Mouse (Mus musculus): ENCODE measurements around the gene Ccnf. TPM values are rescaled to one million over a fixed set of nuclear protein-coding genes. Genes with fewer than 3 reads are reported as not detected.

Ccnf gene
- total RNA-seq, 1 experiment from 2014 or later, result 29.1 TPM

DNA sequence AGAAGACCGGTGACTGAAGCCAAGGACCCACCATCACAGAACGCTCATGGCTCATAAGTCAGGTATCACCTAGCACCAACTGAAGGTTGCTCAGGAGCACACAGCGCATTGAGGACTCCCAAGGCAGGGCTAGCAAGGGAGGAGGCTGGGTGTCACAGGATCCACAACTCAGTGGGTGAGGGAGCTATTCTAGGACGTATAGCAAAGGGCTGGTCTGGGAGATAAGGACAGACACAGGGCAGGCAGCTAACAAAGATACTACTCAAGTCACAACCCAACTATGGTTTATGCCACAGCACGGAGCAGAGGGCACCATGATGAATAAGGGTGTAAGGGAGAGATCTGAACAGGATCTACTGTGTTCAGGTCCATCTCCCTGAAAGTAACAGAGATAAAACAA lies 25.4 kb downstream of the Ccnf start:
- peak; percentile 69 for ATAC-seq (replicated peaks; ENCODE audit: low read depth, poor library complexity, severe bottlenecking)

DNA sequence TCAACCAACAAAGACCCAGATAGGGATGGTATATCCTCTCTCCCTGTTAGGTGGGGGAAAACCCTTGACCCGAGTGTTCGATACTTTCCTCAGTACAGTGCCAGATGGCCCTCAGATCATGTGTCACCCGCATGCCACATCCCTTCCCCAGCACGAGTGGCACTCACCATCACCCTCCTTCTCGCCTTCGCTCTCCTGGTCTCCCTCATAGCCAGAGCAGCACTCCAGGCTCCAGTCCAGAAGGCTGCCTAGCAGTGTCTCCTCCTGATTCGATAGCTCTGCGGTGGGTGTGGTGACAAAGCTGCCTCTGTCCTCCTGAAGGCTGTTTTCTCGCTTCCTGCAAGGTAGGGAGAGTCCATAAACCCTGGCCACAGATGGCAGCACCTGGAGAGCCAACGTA lies 26.5 kb downstream of the Ccnf start:
- no peak for ATAC-seq (replicated peaks; ENCODE audit: low read depth, poor library complexity, severe bottlenecking)

DNA sequence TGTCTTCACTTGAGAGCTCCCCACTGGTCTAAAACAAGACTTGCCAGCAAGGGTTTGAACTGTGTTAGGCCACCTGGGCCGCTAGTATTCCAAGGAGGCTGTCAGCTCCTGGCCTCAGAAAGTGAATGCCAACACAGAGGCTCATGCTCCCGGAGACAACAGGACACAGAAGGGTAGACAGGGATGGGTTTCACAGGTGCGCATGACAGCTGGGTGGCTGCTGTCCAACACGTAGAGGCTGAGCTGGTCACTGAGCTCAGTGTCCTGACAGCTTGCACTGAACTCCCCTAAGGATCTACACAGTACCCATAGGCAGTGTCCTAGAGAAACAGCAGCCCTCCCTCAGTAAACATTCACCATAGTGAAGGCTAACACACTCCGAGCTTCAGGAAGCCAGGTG lies 27.8 kb downstream of the Ccnf start:
- ATAC-seq (replicated peaks; ENCODE audit: low read depth, poor library complexity, severe bottlenecking), result no peak

DNA sequence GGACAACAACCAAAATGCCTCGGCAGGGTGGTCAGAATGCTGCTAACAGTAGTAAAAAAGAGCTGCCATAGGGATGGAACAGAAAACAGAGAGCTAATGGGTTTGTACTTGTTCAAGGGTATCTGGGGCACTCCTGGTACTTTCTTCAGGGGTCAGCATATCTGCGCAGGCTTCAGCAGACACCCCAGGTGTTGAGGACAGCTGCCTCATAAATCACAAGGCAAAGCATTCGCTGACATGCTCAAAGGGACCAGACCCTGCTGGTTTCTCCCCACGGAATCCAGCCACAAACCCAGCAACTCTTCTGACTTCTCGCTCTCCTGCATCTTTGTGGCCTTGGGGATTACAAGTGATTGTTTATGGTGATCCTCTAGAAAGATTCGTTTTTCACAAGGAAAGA lies 28.6 kb downstream of the Ccnf start:
- no peak for ATAC-seq (replicated peaks; ENCODE audit: low read depth, poor library complexity, severe bottlenecking)

DNA sequence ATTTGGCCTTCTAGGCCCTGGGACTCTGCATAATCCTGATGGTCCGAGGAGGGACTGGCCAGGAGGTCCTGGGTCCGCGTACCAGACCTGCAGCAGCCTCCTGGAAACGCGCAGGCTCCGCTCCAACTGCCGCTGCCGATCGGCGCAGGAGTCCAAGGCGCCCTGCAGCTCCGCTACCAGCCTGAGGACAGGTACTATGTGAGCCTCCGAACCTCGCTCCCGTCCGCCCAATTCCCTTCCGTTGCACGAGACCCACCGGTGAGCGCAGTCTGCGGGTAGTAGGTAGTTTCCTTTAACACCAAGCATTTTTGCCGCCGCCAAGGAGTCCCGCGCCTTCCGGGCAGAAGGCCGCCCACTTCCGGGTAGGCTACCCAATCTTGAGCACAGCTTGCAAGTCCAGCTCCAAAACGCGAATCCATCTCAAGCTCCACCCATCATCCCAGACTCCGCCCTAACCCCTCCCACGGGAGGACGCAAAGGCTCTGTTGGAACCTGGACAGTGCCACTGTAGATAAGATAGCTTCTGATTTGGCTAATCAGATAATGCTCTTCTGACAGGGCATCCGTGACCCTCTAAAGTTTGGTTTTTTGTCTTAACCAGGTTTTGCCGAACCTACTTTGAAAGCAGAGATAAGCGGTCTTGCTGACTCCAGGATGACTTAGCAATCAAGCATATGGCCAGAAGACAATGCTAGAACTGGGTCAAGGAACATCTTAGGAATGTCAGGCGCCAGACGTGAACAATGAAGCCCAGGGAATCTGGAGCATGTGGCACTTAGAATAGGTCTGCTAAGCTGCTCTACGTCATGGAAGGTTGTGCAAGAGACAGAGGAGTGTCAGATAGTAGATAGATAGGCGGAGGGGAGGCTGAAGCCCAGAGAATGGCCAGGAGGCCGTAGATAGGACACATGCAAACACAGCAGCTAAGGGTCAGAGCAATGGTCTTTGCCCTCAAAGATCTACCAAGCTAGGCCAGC lies 30.6 kb downstream of the Ccnf start, which contains the start of gene Tedc2:
Tedc2 (minus strand) TSS at position 417 of the 977 bp plus-strand sequence.
- ATAC-seq (replicated peaks; ENCODE audit: low read depth, poor library complexity, severe bottlenecking), result peak; percentile 94

DNA sequence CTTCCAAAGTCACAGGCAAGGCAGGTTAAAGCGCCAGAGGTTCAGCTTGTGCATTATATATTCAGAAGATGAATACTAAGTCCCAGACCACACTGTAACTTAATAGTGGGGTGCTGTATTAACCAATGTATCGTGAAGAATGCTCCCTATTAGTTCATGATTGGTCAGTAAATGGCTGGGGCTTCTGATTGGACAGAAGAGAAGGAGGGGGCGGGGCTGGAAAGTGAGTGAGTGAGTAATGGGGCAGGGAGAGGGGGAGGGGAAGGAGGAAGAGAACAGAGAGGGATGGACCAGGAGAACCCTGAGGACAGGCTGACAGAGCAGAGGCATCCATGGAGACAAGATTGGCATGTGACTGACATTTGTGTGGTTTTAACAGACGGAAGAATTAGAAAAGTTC lies 34.4 kb downstream of the Ccnf start:
- no peak for ATAC-seq (replicated peaks; ENCODE audit: low read depth, poor library complexity, severe bottlenecking)

DNA sequence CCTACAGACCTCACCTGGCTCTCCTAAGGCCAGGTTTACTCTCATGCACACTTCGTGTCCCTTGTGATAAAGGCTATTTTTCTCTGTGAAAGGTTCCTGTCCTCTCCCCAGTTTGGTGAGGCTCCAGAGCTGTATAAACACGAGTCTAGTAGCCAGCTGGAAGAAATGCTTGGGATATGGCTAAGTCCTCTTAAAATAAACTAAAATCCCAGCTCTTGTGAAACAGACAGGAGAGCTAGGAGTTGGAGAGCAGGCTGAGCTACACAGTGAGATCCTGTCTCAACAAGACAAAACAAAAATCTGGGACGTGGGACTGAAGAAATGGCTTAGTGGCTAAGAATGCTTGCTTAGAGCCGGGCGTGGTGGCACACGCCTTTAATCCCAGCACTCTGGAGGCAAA lies 38.1 kb downstream of the Ccnf start:
- ATAC-seq (replicated peaks; ENCODE audit: low read depth, poor library complexity, severe bottlenecking), result no peak

DNA sequence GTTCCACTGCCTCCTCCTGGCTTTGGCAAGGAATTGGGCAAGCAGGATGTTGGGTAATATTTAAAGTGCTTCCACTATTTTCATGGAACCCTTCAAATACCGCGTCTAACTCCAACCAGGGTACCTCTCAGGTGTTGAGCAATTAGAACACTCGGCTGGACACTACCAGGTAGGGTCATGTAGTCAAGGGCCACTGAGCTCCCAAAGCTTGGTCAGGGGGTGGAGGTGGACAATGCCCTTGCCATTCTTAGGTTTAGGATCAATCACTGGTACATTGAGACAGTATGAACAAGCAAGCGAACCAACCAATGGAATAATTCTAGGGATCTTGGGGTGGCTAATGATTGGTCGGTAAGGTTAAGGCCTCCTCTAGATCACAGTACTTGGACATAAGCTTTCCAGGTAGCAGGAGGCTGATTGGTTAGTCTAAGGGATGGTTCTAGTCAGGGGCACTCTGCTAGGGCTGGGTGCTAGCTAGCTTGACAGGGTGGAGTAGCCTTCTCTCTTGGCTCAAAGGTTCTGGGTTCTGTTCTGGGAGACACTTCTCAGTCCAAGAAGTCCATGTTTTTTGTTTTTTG lies 38.8 kb downstream of the Ccnf start:
- no peak for ATAC-seq (replicated peaks; ENCODE audit: low read depth, poor library complexity, severe bottlenecking)

DNA sequence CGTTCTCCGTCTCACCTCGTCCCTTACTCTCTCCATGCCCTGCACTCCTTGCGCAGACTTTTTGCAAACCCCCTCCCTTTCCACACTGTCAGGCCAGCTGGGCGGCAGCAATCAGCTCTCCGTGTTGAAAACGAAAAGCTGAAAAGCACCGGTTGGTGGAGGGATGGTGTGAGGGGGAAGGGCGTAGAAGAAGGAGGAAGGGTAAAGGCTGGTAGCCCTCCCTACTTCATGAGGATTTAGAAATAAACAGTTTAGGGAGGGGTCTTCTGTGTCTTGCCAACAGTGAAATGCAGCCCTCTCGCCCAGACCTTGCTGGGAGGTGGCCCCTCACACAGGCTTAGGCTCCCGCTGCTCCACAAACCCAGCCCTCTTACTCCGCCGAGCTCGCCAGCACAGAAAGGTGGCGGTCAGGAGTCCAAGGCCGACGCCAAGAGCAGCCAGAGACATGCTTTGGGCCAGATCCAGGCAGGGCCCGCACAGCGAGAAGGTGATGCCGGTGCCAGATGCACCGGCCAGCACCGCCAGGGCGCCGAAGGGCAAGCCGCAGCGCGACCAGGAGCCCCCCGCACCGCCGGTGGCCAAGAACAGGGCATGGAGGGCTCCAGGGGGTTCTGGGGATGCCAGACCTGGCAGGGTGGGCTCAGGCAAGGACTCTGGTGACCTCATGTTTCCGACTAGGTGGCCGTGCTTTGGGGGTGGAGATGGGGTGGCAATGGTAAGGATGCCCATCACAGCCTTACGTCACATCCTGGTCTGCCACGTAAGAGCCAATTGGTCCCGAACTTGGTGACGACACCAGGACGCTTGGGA lies 39.4 kb downstream of the Ccnf start:
- ATAC-seq (replicated peaks; ENCODE audit: low read depth, poor library complexity, severe bottlenecking), result peak; percentile 60

DNA sequence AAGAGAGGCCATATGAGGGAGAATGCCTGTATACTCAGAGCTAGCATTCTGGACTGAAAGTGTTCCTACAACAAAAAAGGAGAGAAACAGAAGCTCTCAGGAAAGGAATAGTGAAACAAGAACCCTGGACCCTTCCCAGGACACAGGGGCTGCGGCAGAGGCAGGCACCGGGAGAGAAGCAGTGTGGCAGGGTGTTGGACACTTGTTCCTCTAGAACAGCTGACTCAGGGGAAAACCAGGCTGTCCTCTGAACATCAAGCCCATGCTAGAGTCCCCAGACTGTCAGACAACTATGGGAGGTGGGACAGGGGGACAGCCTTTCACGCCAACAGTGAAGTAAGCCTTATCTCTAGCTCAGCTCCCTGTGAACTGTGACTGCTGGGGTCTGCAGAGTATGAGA lies 40.7 kb downstream of the Ccnf start:
- no peak for ATAC-seq (replicated peaks; ENCODE audit: low read depth, poor library complexity, severe bottlenecking)

DNA sequence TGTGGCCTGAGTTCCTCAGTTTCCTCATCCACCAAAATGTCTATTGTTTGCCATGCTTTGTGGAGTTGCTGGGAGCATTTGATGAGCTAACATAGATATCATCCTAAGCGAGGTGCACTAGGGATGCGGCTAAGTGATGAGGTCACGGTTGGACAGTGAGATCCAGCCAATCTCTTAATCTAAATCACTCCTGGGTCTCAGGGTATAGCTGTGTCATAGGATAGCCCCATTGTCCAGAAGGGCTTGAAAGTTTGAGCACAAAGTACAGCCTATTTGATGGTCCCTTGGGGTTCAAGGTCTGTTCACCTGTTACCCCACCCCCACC lies 41.4 kb downstream of the Ccnf start:
- no peak for ATAC-seq (replicated peaks; ENCODE audit: low read depth, poor library complexity, severe bottlenecking)

DNA sequence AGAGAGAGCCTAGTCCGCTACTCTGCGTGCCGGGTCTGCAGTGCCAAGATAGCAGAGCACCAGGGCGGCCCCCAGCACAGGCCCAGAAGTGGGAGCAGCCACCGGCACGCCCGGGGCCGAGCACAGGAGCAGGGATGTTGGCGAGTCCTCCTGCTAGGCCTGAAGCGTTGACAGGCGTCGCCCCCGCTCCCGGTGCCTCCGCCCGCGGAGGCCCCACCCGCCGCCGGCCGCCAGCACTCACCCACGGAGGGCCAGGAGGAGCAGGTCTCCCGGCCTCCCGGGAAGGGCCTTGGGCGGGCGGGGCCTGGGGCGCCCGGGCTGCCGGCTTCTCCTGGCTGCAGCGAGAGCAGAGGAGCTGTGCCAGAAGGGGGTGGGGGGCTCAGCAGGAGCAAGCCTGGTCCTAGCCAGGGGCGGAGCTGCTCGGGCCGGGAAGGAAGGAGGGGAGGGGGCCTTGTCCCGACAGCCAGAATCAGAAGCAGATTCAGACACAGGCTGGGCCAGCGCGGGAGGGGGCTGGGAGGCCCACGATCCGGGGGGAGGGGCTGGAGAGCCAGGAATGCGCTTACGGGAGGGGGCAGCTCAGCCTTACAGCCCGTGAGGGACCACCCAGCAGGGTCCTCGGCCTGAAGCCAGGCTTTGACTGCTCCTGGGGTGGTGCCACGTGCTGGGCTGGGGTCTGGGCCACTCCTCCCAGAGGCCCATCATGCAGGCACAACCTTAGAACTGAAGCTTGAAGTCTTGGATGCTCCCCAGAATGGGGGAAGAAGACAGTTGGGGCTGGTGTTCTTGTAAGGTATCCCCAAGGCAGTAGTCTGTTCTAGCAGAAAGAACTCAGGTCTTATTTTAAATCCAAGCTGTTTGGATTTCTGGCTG lies 42.0 kb downstream of the Ccnf start, which contains the start of gene Ntn3:
Ntn3 (minus strand) TSS at position 489 of the 873 bp plus-strand sequence.
- ATAC-seq (replicated peaks; ENCODE audit: low read depth, poor library complexity, severe bottlenecking), result peak; percentile 21; the same call in 1 of the 2 replicates

DNA sequence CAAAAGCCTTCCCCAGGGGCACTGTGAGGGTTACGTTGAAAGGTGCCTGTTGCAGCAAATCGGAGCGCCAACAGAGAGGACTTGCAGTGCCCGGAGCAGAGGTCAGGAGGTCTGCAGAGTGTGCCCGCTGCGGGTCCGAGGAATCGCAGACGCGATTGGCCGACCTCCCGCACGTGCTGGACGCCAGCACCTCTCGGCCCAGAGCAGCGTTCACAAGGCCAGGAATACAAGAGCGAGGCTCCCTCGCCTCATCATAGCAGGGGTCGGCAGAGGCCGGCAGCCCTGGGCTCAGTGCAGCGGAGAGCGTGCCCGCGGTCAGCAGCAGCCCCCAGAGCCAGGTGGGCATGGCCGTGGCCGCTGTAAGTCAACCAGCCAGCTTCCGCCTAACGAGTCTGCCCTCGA lies 42.6 kb downstream of the Ccnf start:
- ATAC-seq (replicated peaks; ENCODE audit: low read depth, poor library complexity, severe bottlenecking), result no peak

DNA sequence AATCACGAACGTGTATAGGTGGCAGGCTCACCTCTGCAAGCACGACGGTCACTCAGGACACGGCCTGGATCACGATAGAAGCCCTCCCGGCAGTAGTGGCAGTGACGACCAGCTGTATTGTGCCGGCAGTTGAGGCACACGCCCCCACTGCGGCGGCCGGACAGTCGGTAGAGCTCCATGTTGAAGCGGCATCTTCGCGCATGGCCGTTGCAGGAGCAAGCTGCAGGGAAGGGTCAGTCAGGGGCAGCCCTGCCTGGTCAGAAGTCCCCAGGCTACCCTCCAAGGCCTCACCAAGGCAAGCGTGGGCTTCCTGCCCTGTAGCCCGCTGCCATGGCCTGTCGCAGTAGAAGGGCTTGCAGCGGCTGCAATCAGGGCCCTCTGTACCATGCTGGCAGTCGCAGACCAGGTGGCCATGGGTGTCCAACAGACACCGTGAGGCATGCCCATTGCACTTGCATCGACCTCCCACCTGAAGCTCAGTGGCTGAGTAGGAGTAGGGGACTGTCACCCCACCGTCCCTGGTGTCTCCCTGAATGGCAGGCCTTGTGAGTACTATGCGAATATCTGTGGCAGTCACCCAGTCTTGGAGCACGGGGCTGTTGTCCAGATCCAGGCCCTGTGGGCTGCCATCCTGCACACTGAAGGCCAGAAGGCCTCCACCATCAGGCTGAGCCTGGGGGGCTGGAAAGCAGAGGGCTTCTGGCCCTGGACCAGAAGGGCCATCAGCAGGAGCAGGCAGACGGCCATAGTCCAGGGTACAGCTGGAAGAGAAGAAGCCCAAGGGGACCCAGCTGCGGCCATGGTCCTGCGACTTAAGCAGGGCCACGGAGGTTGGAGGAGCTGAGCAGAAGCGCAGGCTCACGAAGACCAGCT lies 43.3 kb downstream of the Ccnf start:
- ATAC-seq (replicated peaks; ENCODE audit: low read depth, poor library complexity, severe bottlenecking), result no peak

DNA sequence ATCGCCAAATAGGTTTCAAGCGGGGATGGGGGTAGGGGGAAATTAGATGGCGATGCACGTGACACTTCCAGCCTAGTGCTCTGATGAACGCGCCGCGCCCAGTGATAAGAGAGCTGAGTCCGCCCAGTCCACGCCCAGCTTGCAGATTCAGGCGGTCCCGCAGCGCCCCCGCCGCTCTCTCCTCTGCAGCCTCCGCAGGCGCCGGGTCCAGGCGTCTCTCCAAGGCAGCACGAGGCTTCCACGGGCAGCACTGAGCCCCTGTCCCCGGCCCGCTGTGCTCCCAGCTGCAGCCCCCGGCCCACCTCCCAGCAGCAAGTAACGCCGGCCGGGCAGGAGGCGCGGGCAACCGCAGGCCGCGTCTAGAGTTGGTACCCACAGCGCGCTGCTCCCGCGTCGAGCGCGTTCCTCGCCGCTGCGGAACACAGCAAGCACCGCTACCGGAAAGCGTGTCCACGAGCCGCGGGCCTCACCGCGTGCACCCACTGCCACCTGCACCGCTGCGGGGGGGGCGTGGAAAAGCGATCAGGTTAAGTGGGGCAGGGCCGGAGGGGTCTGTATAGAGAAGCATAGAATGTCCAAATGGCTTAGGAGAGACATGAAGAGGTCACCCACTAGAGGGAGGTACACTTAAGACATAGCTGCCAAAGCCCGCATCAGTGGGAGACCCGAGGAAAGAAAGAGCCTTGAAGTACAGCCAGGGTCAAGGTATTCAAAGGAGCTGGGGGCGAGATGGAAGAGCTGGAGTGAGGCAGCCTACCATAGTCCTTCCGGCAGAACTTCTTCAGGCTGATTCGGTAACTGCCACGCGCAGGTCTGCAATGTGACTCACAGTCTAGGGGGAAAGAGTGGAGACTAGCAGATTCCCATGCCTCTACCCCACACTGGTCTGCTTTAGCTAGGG lies 44.6 kb downstream of the Ccnf start:
- peak; percentile 38; the same call in 1 of the 2 replicates for ATAC-seq (replicated peaks; ENCODE audit: low read depth, poor library complexity, severe bottlenecking)

DNA sequence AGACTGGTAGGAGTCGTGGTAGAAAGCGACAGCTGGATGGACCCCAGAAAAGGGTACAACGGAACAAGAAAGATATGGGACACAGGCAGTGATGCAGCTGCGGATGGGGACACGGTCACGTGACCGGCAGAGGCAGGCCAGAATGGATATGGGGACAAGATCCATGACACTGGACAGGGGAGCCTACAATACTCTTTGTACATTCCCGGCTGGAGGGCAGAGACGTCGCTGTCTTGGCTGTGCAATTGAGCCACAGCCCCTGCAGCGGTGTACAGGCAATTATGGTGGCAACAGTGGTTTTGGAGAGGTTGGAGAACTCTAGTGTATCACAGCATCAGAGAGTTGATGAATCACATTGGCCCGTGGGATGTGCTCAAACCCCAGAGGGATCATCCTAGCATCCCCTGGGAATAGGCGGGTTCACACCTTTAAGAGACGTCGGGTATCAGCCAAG lies 45.3 kb downstream of the Ccnf start:
- ATAC-seq (replicated peaks; ENCODE audit: low read depth, poor library complexity, severe bottlenecking), result peak; percentile 4; the same call in 1 of the 2 replicates

DNA sequence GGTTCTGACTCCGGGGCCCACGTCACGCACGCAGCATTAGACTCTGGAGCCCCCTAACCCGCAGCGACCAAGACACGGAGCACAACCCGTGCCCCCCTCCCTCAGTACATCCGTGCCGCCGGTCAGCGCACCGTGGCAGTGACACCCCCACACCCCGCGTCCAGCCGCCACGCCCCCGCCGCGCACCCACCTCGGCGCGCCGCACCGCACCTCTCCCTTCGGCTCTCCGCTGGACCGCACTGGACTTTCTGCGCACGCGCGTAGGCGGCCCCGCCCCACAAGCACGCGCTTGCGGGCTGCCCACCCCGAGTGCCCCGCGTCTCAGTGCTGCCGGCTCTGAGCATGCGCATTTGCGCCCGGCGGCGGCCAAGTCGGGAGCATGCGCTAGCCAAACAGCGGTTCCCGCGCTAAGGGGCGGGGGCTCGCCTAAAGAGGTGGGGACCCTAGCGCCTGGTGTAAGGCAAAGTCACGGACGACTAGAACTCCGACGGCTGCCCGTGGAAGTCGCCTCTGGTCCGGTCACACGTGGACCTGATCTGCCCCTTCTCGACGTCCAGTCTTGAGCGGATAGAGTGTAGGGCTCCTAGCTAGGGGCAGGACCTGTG lies 45.9 kb downstream of the Ccnf start, which contains the start of gene Tbc1d24:
Tbc1d24 (minus strand) TSS at position 279 of the 605 bp plus-strand sequence.
- ATAC-seq (replicated peaks; ENCODE audit: low read depth, poor library complexity, severe bottlenecking), result peak; percentile 33
